Mouse (Mus musculus): ENCODE measurements at regions not wholly inside any gene's neighbourhood (a gene's known extent, or its start where the extent isn't known, plus 50 kb on each side); places are given as distances from the start of the nearest gene placed in this dataset.
A peak's percentile ranks its signal among the peaks of the same experiment; 100 is the strongest.

- DNase-seq (no peak), ATAC-seq (ENCODE audit: insufficient read depth) (no peak)
- 77% methylated on average over 5 of the region's 5 CpGs for WGBS
- Histone ChIP-seq H3K4me1 (ENCODE audit: insufficient read depth) (no peaks in the 10 kb centered on the region), H3K4me3 (ENCODE audit: low read depth, low read length) (no peak overlapping the region), H3K36me3 (ENCODE audit: insufficient read depth) (no peaks in the 10 kb centered on the region), H3K27me3 (ENCODE audit: insufficient read depth, low read length) (no peaks in the 10 kb centered on the region), H3K4me2 (no peak overlapping the region), H3K27ac (ENCODE audit: low read depth) (no peak overlapping the region), H3K9me3 (ENCODE audit: low read depth, low read length) (no peaks in the 10 kb centered on the region), H3K9ac (no peak overlapping the region)
- no peak for TF ChIP-seq CTCF (IDR thresholded peaks at IDR 0.05; ENCODE audit: low read depth)
These were observed 217.4 kb downstream of the Tox3 start for GRCm38 (mm10) chr8:90130704-90131267.

- H3K36me3 ChIP-seq (ENCODE audit: insufficient read depth) = no peaks in the 10 kb centered on the region
- H3K9ac ChIP-seq = no peak overlapping the region
- 87% methylated on average over 1 of the region's 1 CpGs for WGBS
- no peak for ATAC-seq (ENCODE audit: insufficient read depth)
- DNase-seq = no peak
- no peak overlapping the region for H3K4me2 ChIP-seq
- no peaks in the 10 kb centered on the region for H3K9me3 ChIP-seq (ENCODE audit: low read depth, low read length)
- H3K27me3 ChIP-seq (ENCODE audit: insufficient read depth, low read length) = no peaks in the 10 kb centered on the region
- no peak for TF ChIP-seq CTCF (IDR thresholded peaks at IDR 0.05; ENCODE audit: low read depth)
- no peaks in the 10 kb centered on the region for H3K4me1 ChIP-seq (ENCODE audit: insufficient read depth)
- no peak overlapping the region for H3K4me3 ChIP-seq (ENCODE audit: low read depth, low read length)
- no peak overlapping the region for H3K27ac ChIP-seq (ENCODE audit: low read depth)
These were observed 222.7 kb downstream of the Tox3 start for GRCm38 (mm10) chr8:90125426-90125825.

GRCm38 (mm10) chr8:90123101-90123500 lies 225.0 kb downstream of the Tox3 start:
- DNase-seq (no peak), ATAC-seq (ENCODE audit: insufficient read depth) (no peak)
- Histone ChIP-seq H3K4me2 (no peak overlapping the region), H3K9ac (no peak overlapping the region), H3K4me3 (ENCODE audit: low read depth, low read length) (no peak overlapping the region), H3K9me3 (ENCODE audit: low read depth, low read length) (no peaks in the 10 kb centered on the region), H3K27me3 (ENCODE audit: insufficient read depth, low read length) (no peaks in the 10 kb centered on the region), H3K4me1 (ENCODE audit: insufficient read depth) (no peaks in the 10 kb centered on the region), H3K27ac (ENCODE audit: low read depth) (no peak overlapping the region), H3K36me3 (ENCODE audit: insufficient read depth) (no peaks in the 10 kb centered on the region)
- no peak for TF ChIP-seq CTCF (IDR thresholded peaks at IDR 0.05; ENCODE audit: low read depth)

GRCm38 (mm10) chr8:90121935-90122334 lies 226.2 kb downstream of the Tox3 start:
- H3K9ac ChIP-seq = no peak overlapping the region
- 49% methylated on average over 3 of the region's 3 CpGs for WGBS

GRCm38 (mm10) chr8:90121017-90121416 lies 227.1 kb downstream of the Tox3 start:
- TF ChIP-seq CTCF (IDR thresholded peaks at IDR 0.05; ENCODE audit: low read depth) = no peak
- H3K4me2 ChIP-seq = no peak overlapping the region
- H3K36me3 ChIP-seq (ENCODE audit: insufficient read depth) = no peaks in the 10 kb centered on the region
- ATAC-seq (ENCODE audit: insufficient read depth) (no peak), DNase-seq (peak; percentile 8)
- no peak overlapping the region for H3K4me3 ChIP-seq (ENCODE audit: low read depth, low read length)
- 9% methylated on average over 3 of the region's 3 CpGs for WGBS
- no peak overlapping the region for H3K27ac ChIP-seq (ENCODE audit: low read depth)
- H3K9ac ChIP-seq = no peak overlapping the region
- H3K27me3 ChIP-seq (ENCODE audit: insufficient read depth, low read length) = no peaks in the 10 kb centered on the region
- H3K9me3 ChIP-seq (ENCODE audit: low read depth, low read length) = no peaks in the 10 kb centered on the region
- H3K4me1 ChIP-seq (ENCODE audit: insufficient read depth) = no peaks in the 10 kb centered on the region

More at GRCm38 (mm10) chr8:90121935-90122334, 226.2 kb downstream of the Tox3 start:
- Histone ChIP-seq H3K9me3 (ENCODE audit: low read depth, low read length) (no peaks in the 10 kb centered on the region), H3K4me1 (ENCODE audit: insufficient read depth) (no peaks in the 10 kb centered on the region), H3K36me3 (ENCODE audit: insufficient read depth) (no peaks in the 10 kb centered on the region), H3K4me3 (ENCODE audit: low read depth, low read length) (no peak overlapping the region), H3K27me3 (ENCODE audit: insufficient read depth, low read length) (no peaks in the 10 kb centered on the region), H3K4me2 (no peak overlapping the region), H3K27ac (ENCODE audit: low read depth) (no peak overlapping the region)
- ATAC-seq (ENCODE audit: insufficient read depth) (no peak), DNase-seq (no peak)
- TF ChIP-seq CTCF (IDR thresholded peaks at IDR 0.05; ENCODE audit: low read depth) = no peak

GRCm38 (mm10) chr8:90115436-90115835 lies 232.7 kb downstream of the Tox3 start:
- ATAC-seq (ENCODE audit: insufficient read depth) = no peak
- no peak for DNase-seq
- Histone ChIP-seq H3K9me3 (ENCODE audit: low read depth, low read length) (no peaks in the 10 kb centered on the region), H3K4me1 (ENCODE audit: insufficient read depth) (no peaks in the 10 kb centered on the region), H3K4me2 (no peak overlapping the region), H3K9ac (no peak overlapping the region), H3K36me3 (ENCODE audit: insufficient read depth) (no peaks in the 10 kb centered on the region), H3K27me3 (ENCODE audit: insufficient read depth, low read length) (no peaks in the 10 kb centered on the region), H3K27ac (ENCODE audit: low read depth) (no peak overlapping the region), H3K4me3 (ENCODE audit: low read depth, low read length) (no peak overlapping the region)
- no peak for TF ChIP-seq CTCF (IDR thresholded peaks at IDR 0.05; ENCODE audit: low read depth)
- whole genome bisulfite sequencing = 56% methylated on average over 2 of the region's 2 CpGs

GRCm38 (mm10) chr8:90100509-90100908 lies 247.6 kb downstream of the Tox3 start:
- Histone ChIP-seq H3K4me3 (ENCODE audit: low read depth, low read length) (no peak overlapping the region), H3K4me1 (ENCODE audit: insufficient read depth) (no peaks in the 10 kb centered on the region), H3K9me3 (ENCODE audit: low read depth, low read length) (no peaks in the 10 kb centered on the region), H3K27ac (ENCODE audit: low read depth) (no peak overlapping the region), H3K27me3 (ENCODE audit: insufficient read depth, low read length) (no peaks in the 10 kb centered on the region), H3K4me2 (no peak overlapping the region), H3K9ac (no peak overlapping the region), H3K36me3 (ENCODE audit: insufficient read depth) (no peaks in the 10 kb centered on the region)
- ATAC-seq (ENCODE audit: insufficient read depth) (no peak), DNase-seq (no peak)
- WGBS = 57% methylated on average over 6 of the region's 6 CpGs
- TF ChIP-seq CTCF (IDR thresholded peaks at IDR 0.05; ENCODE audit: low read depth) = no peak

- no peak overlapping the region for H3K27ac ChIP-seq (ENCODE audit: low read depth)
- H3K4me1 ChIP-seq (ENCODE audit: insufficient read depth) = 0 out of 2 replicates have a peak, but pooled peaks cover 2% of the 10 kb centered on the region
- ATAC-seq (ENCODE audit: insufficient read depth) = no peak
- no peak for TF ChIP-seq CTCF (IDR thresholded peaks at IDR 0.05; ENCODE audit: low read depth)
- no peak overlapping the region for H3K4me3 ChIP-seq (ENCODE audit: low read depth, low read length)
- H3K9ac ChIP-seq = no peak overlapping the region
- H3K4me2 ChIP-seq = no peak overlapping the region
- WGBS = 76% methylated on average over 5 of the region's 5 CpGs
- no peaks in the 10 kb centered on the region for H3K27me3 ChIP-seq (ENCODE audit: insufficient read depth, low read length)
- no peaks in the 10 kb centered on the region; the same call in 1 of the 2 replicates for H3K9me3 ChIP-seq (ENCODE audit: low read depth, low read length)
- no peak for DNase-seq
- H3K36me3 ChIP-seq (ENCODE audit: insufficient read depth) = no peaks in the 10 kb centered on the region
These were observed 265.5 kb downstream of the Tox3 start for GRCm38 (mm10) chr8:90082630-90083029.
